Mouse (Mus musculus): ENCODE measurements around the gene Map3k3. TPM values are rescaled to one million over a fixed set of nuclear protein-coding genes. Genes with fewer than 3 reads are reported as not detected.

The Map3k3 gene
- total RNA-seq, 1 experiment = 43.7 TPM

- TF ChIP-seq ZNF384 (IDR thresholded peaks at IDR 0.05; ENCODE audit: low read depth, low read length) (no peak), HCFC1 (IDR thresholded peaks at IDR 0.05; ENCODE audit: borderline replicate concordance, insufficient read depth, low read length) (no peak), CHD2 (IDR thresholded peaks at IDR 0.05; ENCODE audit: low read depth, low read length) (no peak), ZC3H11A (IDR thresholded peaks at IDR 0.05; ENCODE audit: borderline replicate concordance, low read depth, low read length) (no peak), MAFK (IDR thresholded peaks at IDR 0.05; ENCODE audit: insufficient read depth, low read depth, low read length) (no peak)
- H3K36me3 ChIP-seq (ENCODE audit: control insufficient read depth, insufficient read depth, low read length, poor library complexity, severe bottlenecking) = peaks cover 8% of the 10 kb centered on the region; the same call in 1 of the 2 replicates
- no peak overlapping the region for H3K27ac ChIP-seq (ENCODE audit: insufficient read depth, low read depth, low read length, poor library complexity, severe bottlenecking)
- DNase-seq (ENCODE audit: low read depth, low spot score) = no peak
- no peak overlapping the region for H3K9ac ChIP-seq (ENCODE audit: insufficient read depth, low read depth, low read length, poor library complexity, severe bottlenecking)
- H3K4me1 ChIP-seq (ENCODE audit: control insufficient read depth in 2 of 2, insufficient read depth in 2 of 2, low read length in 2 of 2, poor library complexity in 1 of 2) = peaks cover 2 to 5% of the 10 kb centered on the region in 2 experiments; a peak in 1 of 4 replicates
- no peaks in the 10 kb centered on the region for H3K9me3 ChIP-seq (ENCODE audit: control insufficient read depth, insufficient read depth, low read depth, low read length)
- in situ Hi-C loops (cut with MboI; ENCODE audit: low sequenced_read_pairs in 2 of 2, unreplicated experiment in 2 of 2) = no loop called here
- H3K4me3 ChIP-seq (ENCODE audit: insufficient read depth in 1 of 2, low read depth in 1 of 2, low read length in 2 of 2, poor library complexity in 1 of 2, severe bottlenecking in 1 of 2) = no peak overlapping the region
These were observed 40.1 kb upstream of the Map3k3 start for GRCm38 (mm10) chr11:106044349-106044748.

GRCm38 (mm10) chr11:106045256-106045655 lies 39.2 kb upstream of the Map3k3 start:
- Histone ChIP-seq H3K9me3 (ENCODE audit: control insufficient read depth, insufficient read depth, low read depth, low read length) (no peaks in the 10 kb centered on the region), H3K4me1 (ENCODE audit: control insufficient read depth in 2 of 2, insufficient read depth in 2 of 2, low read length in 2 of 2, poor library complexity in 1 of 2) (peaks cover 2 to 5% of the 10 kb centered on the region in 2 experiments; a peak in 1 of 4 replicates), H3K36me3 (ENCODE audit: control insufficient read depth, insufficient read depth, low read length, poor library complexity, severe bottlenecking) (peaks cover 10% of the 10 kb centered on the region; the same call in 1 of the 2 replicates), H3K9ac (ENCODE audit: insufficient read depth, low read depth, low read length, poor library complexity, severe bottlenecking) (no peak overlapping the region), H3K27ac (ENCODE audit: insufficient read depth, low read depth, low read length, poor library complexity, severe bottlenecking) (no peak overlapping the region), H3K4me3 (ENCODE audit: insufficient read depth in 1 of 2, low read depth in 1 of 2, low read length in 2 of 2, poor library complexity in 1 of 2, severe bottlenecking in 1 of 2) (no peak overlapping the region)
- DNase-seq (ENCODE audit: low read depth, low spot score) = no peak
- TF ChIP-seq MAFK (IDR thresholded peaks at IDR 0.05; ENCODE audit: insufficient read depth, low read depth, low read length) (no peak), CHD2 (IDR thresholded peaks at IDR 0.05; ENCODE audit: low read depth, low read length) (no peak), HCFC1 (IDR thresholded peaks at IDR 0.05; ENCODE audit: borderline replicate concordance, insufficient read depth, low read length) (no peak), ZC3H11A (IDR thresholded peaks at IDR 0.05; ENCODE audit: borderline replicate concordance, low read depth, low read length) (no peak), ZNF384 (IDR thresholded peaks at IDR 0.05; ENCODE audit: low read depth, low read length) (no peak)
- in situ Hi-C loops (cut with MboI; ENCODE audit: low sequenced_read_pairs in 2 of 2, unreplicated experiment in 2 of 2) = no loop called here

DNA sequence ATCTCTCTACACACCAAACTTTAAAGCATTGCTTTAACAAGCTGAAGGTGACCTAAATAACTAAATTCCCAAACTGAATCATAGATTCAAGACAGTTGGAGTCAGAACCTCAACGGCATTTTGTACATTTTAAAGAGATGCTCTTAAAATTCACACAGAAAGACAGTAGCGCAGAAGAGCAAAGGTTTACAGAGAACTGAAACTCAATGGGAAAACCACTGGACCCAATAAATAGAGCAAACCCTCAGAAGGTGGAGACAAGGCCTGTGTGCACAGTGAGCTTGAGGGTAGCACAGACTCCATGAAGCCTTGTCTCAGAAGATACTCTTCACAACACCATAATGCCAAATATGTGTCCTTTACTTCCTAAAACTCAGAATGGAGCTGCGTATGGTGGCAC lies 38.6 kb upstream of the Map3k3 start:
- in situ Hi-C loops (cut with MboI; ENCODE audit: low sequenced_read_pairs in 2 of 2, unreplicated experiment in 2 of 2) = no loop called here
- no peak overlapping the region for H3K9ac ChIP-seq (ENCODE audit: insufficient read depth, low read depth, low read length, poor library complexity, severe bottlenecking)
- H3K4me1 ChIP-seq (ENCODE audit: control insufficient read depth in 2 of 2, insufficient read depth in 2 of 2, low read length in 2 of 2, poor library complexity in 1 of 2) = peaks cover 2 to 5% of the 10 kb centered on the region in 2 experiments; a peak in 1 of 4 replicates
- TF ChIP-seq MAFK (IDR thresholded peaks at IDR 0.05; ENCODE audit: insufficient read depth, low read depth, low read length) (no peak), ZC3H11A (IDR thresholded peaks at IDR 0.05; ENCODE audit: borderline replicate concordance, low read depth, low read length) (no peak), CHD2 (IDR thresholded peaks at IDR 0.05; ENCODE audit: low read depth, low read length) (no peak), ZNF384 (IDR thresholded peaks at IDR 0.05; ENCODE audit: low read depth, low read length) (no peak), HCFC1 (IDR thresholded peaks at IDR 0.05; ENCODE audit: borderline replicate concordance, insufficient read depth, low read length) (no peak)
- no peak for DNase-seq (ENCODE audit: low read depth, low spot score)
- H3K36me3 ChIP-seq (ENCODE audit: control insufficient read depth, insufficient read depth, low read length, poor library complexity, severe bottlenecking) = peaks cover 11% of the 10 kb centered on the region; the same call in 1 of the 2 replicates
- no peak overlapping the region for H3K4me3 ChIP-seq (ENCODE audit: insufficient read depth in 1 of 2, low read depth in 1 of 2, low read length in 2 of 2, poor library complexity in 1 of 2, severe bottlenecking in 1 of 2)
- H3K9me3 ChIP-seq (ENCODE audit: control insufficient read depth, insufficient read depth, low read depth, low read length) = no peaks in the 10 kb centered on the region
- H3K27ac ChIP-seq (ENCODE audit: insufficient read depth, low read depth, low read length, poor library complexity, severe bottlenecking) = no peak overlapping the region

- H3K27ac ChIP-seq (ENCODE audit: insufficient read depth, low read depth, low read length, poor library complexity, severe bottlenecking) = no peak overlapping the region
- H3K36me3 ChIP-seq (ENCODE audit: control insufficient read depth, insufficient read depth, low read length, poor library complexity, severe bottlenecking) = peaks cover 16% of the 10 kb centered on the region
- in situ Hi-C loops (cut with MboI; ENCODE audit: low sequenced_read_pairs in 2 of 2, unreplicated experiment in 2 of 2) = no loop called here
- H3K9me3 ChIP-seq (ENCODE audit: control insufficient read depth, insufficient read depth, low read depth, low read length) = no peaks in the 10 kb centered on the region
- TF ChIP-seq CHD2 (IDR thresholded peaks at IDR 0.05; ENCODE audit: low read depth, low read length) = no peak
- no peak for TF ChIP-seq ZC3H11A (IDR thresholded peaks at IDR 0.05; ENCODE audit: borderline replicate concordance, low read depth, low read length)
- no peak for TF ChIP-seq ZNF384 (IDR thresholded peaks at IDR 0.05; ENCODE audit: low read depth, low read length)
- TF ChIP-seq MAFK (IDR thresholded peaks at IDR 0.05; ENCODE audit: insufficient read depth, low read depth, low read length) = no peak
- TF ChIP-seq HCFC1 (IDR thresholded peaks at IDR 0.05; ENCODE audit: borderline replicate concordance, insufficient read depth, low read length) = no peak
- H3K4me1 ChIP-seq (ENCODE audit: control insufficient read depth in 2 of 2, insufficient read depth in 2 of 2, low read length in 2 of 2, poor library complexity in 1 of 2) = peaks cover 2 to 5% of the 10 kb centered on the region in 2 experiments; a peak in 1 of 4 replicates
- H3K9ac ChIP-seq (ENCODE audit: insufficient read depth, low read depth, low read length, poor library complexity, severe bottlenecking) = no peak overlapping the region
- H3K4me3 ChIP-seq (ENCODE audit: insufficient read depth in 1 of 2, low read depth in 1 of 2, low read length in 2 of 2, poor library complexity in 1 of 2, severe bottlenecking in 1 of 2) = no peak overlapping the region
- no peak for DNase-seq (ENCODE audit: low read depth, low spot score)
These were observed 37.8 kb upstream of the Map3k3 start for GRCm38 (mm10) chr11:106046584-106046983.

Data from ES-E14 (cell line).